Mouse (Mus musculus) limb, embryonic 13.5 days (tissue): ENCODE data around the gene Olfr374. TPM values are rescaled to one million over a fixed set of nuclear protein-coding genes. Genes with fewer than 3 reads are reported as not detected.
"Not testable (repeated sequence)": the region's sequence is repeated elsewhere in the genome, so short reads cannot be mapped to it uniquely, and the experiment has no call there.

Source experiments
- ATAC-seq: fragments of 200-750 bp; cut with Nextera tagmentation; 2 replicates; pipeline ENCODE4 v1.8.0; 2017; ENCODE audit warnings: low read depth, moderate number of reproducible peaks, moderate TSS enrichment; ENCODE audit not compliant: low FRiP score
- H3K27ac ChIP-seq: fragments of 300-500 bp; sonication (generic); 2 replicates; pipeline ENCODE4 v1.5.1; 2015; ENCODE audit warnings: inconsistent platforms, mild to moderate bottlenecking, moderate library complexity
- H3K27me3 ChIP-seq: fragments of 300-500 bp; sonication (generic); 2 replicates; pipeline ENCODE4 v1.6.1; 2015; ENCODE audit warnings: mild to moderate bottlenecking, inconsistent platforms
- H3K36me3 ChIP-seq: fragments of 300-500 bp; sonication (generic); 2 replicates; pipeline ENCODE4 v1.6.1; 2015; ENCODE audit warnings: inconsistent platforms, mild to moderate bottlenecking, moderate library complexity
- H3K4me1 ChIP-seq: fragments of 300-500 bp; sonication (generic); 2 replicates; pipeline ENCODE4 v1.6.1; 2015; ENCODE audit warnings: inconsistent platforms
- H3K4me2 ChIP-seq: fragments of 300-500 bp; sonication (generic); replicated peaks from 2 replicates; pipeline ENCODE4 v1.6.1; 2015; ENCODE audit warnings: inconsistent platforms, mild to moderate bottlenecking, moderate library complexity
- H3K4me3 ChIP-seq: fragments of 300-500 bp; sonication (generic); 2 replicates; pipeline ENCODE4 v1.5.1; 2015; ENCODE audit warnings: moderate library complexity, mild to moderate bottlenecking, inconsistent platforms
- H3K9ac ChIP-seq: fragments of 300-500 bp; sonication (generic); 2 replicates; pipeline ENCODE4 v1.6.1; 2015; ENCODE audit warnings: mild to moderate bottlenecking, inconsistent platforms
- H3K9me3 ChIP-seq: fragments of 300-500 bp; sonication (generic); 2 replicates; pipeline ENCODE4 v1.6.1; 2016; ENCODE audit warnings: inconsistent platforms
- WGBS: fragments of 180-500 bp; shearing (Covaris S2); methylation state at CpG from one replicate; pipeline ENCODE4 v1.1.7; 2015; 5-methylcytosine and 5-hydroxymethylcytosine counted together
- polyA plus RNA-seq: library from polyadenylated mRNA; unstranded; fragments of >200 nt; fragmentation: Nextera tagmentation; extraction: Ambion mirVana; gene quantifications from 2 replicates; pipeline ENCODE4 v1.2.1, GENCODE M21; 2015

The Olfr374 gene
- polyA plus RNA-seq, 1 experiment from 2014 or later = not detected

GRCm38 (mm10) chr8:72121486-72121885 lies 14.6 kb downstream of the Olfr374 start:
- ATAC-seq, H3K9me3 ChIP-seq, H3K4me1 ChIP-seq, H3K9ac ChIP-seq, H3K36me3 ChIP-seq, H3K27me3 ChIP-seq, H3K4me3 ChIP-seq, H3K27ac ChIP-seq, H3K4me2 ChIP-seq: not testable (repeated sequence)
- WGBS = 54% methylated on average over 3 of the region's 3 CpGs

- H3K27ac ChIP-seq = no peak overlapping the region
- no peak overlapping the region for H3K9ac ChIP-seq
- H3K4me1 ChIP-seq = peaks cover 4% of the 10 kb centered on the region; the same call in 1 of the 2 replicates
- WGBS = 22% methylated on average over 1 of the region's 1 CpGs
- no peak overlapping the region for H3K4me2 ChIP-seq
- no peak overlapping the region for H3K4me3 ChIP-seq
- ATAC-seq = no peak
- no peaks in the 10 kb centered on the region for H3K9me3 ChIP-seq
- H3K27me3 ChIP-seq = no peaks in the 10 kb centered on the region
- no peaks in the 10 kb centered on the region for H3K36me3 ChIP-seq
These were observed 15.2 kb downstream of the Olfr374 start for GRCm38 (mm10) chr8:72121997-72122396.

DNA sequence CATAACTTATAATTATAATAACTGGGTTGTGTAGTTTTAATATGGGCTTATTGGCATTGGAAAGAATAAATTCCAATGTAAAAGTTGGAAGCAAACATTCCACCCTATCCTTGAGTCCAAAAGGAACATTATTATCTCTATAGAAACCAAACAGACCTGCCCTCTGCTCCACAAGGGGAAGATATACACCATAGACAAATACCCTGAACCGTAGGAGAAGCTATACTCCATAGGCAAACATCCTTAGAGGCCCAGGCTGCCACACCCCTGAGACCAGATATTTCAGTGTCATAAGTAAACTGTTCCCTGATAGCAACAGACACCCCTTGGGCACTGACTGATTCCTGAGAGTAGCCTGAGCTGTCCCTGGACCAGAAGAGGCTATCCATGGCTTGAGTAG lies 21.0 kb downstream of the Olfr374 start:
- Histone ChIP-seq H3K36me3 (no peaks in the 10 kb centered on the region), H3K27me3 (no peaks in the 10 kb centered on the region), H3K4me3 (no peak overlapping the region), H3K9ac (no peak overlapping the region), H3K4me1 (no peaks in the 10 kb centered on the region), H3K4me2 (no peak overlapping the region), H3K9me3 (no peaks in the 10 kb centered on the region), H3K27ac (no peak overlapping the region)
- no peak for ATAC-seq
- WGBS = 81% methylated on average over 1 of the region's 1 CpGs

GRCm38 (mm10) chr8:72131251-72131650 lies 24.4 kb downstream of the Olfr374 start:
- no peaks in the 10 kb centered on the region for H3K9me3 ChIP-seq
- no peaks in the 10 kb centered on the region for H3K27me3 ChIP-seq
- 48% methylated on average over 2 of the region's 2 CpGs for WGBS
- H3K9ac ChIP-seq = no peak overlapping the region
- no peak for ATAC-seq
- H3K27ac ChIP-seq = no peak overlapping the region
- no peak overlapping the region for H3K4me2 ChIP-seq
- H3K36me3 ChIP-seq = no peaks in the 10 kb centered on the region
- H3K4me3 ChIP-seq = no peak overlapping the region
- no peaks in the 10 kb centered on the region for H3K4me1 ChIP-seq

DNA sequence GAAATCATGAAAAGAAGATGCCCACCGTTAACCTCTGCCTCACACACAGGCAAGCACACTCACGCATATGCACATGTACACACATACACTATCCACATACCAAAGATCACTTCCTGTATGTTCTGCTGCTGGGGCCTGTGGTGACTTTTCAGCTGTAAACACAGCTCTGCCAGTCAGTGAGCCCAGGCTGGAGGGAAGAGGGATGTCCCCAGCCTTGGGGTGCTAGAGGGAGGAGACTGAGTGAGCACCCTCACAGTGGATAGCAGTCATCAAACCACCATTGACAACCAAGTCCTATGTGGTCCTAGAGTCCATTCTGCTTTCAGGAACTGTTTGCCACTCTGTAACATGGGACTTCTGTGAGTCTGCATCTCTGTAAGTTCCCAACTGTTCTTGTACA lies 25.1 kb downstream of the Olfr374 start:
- no peak overlapping the region for H3K4me3 ChIP-seq
- H3K9ac ChIP-seq = no peak overlapping the region
- no peak for ATAC-seq
- H3K27ac ChIP-seq = no peak overlapping the region; the same call in 1 of the 2 replicates
- WGBS = 71% methylated on average over 2 of the region's 2 CpGs
- no peaks in the 10 kb centered on the region for H3K27me3 ChIP-seq
- no peak overlapping the region for H3K4me2 ChIP-seq
- no peaks in the 10 kb centered on the region for H3K36me3 ChIP-seq
- H3K4me1 ChIP-seq = peaks cover 3% of the 10 kb centered on the region
- H3K9me3 ChIP-seq = no peaks in the 10 kb centered on the region

DNA sequence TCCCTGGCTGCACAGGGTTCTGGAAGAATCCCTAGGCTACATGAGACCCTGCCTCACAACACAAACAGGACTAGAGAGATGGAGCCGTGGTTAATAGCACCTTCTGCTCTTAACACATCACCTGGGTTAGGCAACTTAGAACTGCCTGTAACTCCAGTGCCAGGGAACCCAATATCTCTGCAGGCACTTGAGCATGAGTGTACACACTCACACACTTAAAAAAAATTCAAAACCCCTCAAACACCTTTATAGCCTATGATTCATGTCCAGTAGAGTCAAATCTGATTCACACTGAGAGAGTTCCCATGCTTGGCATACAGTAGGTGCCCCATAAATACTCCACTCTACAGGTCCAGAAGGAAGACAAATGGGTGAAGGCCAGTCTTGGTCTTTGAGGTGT lies 25.6 kb downstream of the Olfr374 start:
- no peak for ATAC-seq
- H3K27ac ChIP-seq = no peak overlapping the region
- 71% methylated on average over 1 of the region's 1 CpGs for WGBS

DNA sequence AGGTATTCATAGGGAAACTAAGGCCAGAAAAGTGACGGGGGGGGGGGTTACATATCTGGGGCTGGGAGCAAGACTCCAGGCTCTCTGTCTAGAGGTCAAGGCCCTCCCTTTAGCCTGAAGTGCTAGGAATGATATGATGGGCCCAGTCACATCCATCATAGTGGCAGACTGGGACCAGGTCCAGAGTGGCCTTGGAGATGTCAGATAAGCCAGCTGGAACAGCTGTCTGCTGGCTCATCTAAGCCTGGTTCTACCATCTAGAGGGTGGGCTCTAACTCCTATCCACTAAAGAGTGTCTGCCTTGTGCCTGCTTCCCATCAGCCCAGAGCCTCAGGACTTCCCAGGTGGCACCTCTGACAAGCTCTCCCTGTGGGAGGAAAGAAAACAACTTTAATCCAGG lies 26.1 kb downstream of the Olfr374 start:
- Histone ChIP-seq H3K4me2 (no peak overlapping the region), H3K27ac (no peak overlapping the region), H3K4me1 (peaks cover 12% of the 10 kb centered on the region), H3K27me3 (no peaks in the 10 kb centered on the region), H3K4me3 (no peak overlapping the region), H3K9ac (no peak overlapping the region), H3K36me3 (no peaks in the 10 kb centered on the region; the same call in 1 of the 2 replicates), H3K9me3 (no peaks in the 10 kb centered on the region)
- no peak for ATAC-seq
- 92% methylated on average over 1 of the region's 1 CpGs for WGBS

More for the DNA sequence above, 25.6 kb downstream of the Olfr374 start:
- no peak overlapping the region for H3K9ac ChIP-seq
- H3K4me2 ChIP-seq = no peak overlapping the region
- H3K9me3 ChIP-seq = no peaks in the 10 kb centered on the region
- H3K36me3 ChIP-seq = no peaks in the 10 kb centered on the region
- H3K4me3 ChIP-seq = no peak overlapping the region
- H3K27me3 ChIP-seq = no peaks in the 10 kb centered on the region
- peaks cover 8% of the 10 kb centered on the region for H3K4me1 ChIP-seq

DNA sequence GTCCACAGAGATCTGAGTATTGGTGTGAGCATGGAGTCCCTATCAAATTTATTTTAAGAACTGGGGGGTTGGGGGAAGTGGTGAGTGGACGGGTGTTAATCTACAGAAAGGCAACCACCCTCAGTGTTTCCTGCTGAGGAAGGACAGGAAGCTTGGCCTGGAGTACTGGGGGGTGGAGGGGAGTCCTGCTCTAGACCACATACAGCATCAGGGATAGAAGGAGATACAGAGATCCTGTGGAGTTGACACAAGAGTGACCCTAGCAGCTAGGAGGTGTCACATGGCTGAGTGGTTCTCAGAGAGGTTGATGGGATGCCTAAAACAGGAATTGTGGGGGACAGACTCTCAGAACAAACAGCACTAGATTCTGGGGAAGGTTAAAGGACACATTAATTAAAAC lies 26.7 kb downstream of the Olfr374 start:
- H3K4me2 ChIP-seq = no peak overlapping the region
- no peaks in the 10 kb centered on the region for H3K9me3 ChIP-seq
- H3K4me1 ChIP-seq = peaks cover 14% of the 10 kb centered on the region
- peaks cover 6% of the 10 kb centered on the region for H3K36me3 ChIP-seq
- H3K27ac ChIP-seq = no peak overlapping the region
- no peak overlapping the region for H3K4me3 ChIP-seq
- no peak for ATAC-seq
- WGBS = 63% methylated on average over 1 of the region's 1 CpGs
- no peaks in the 10 kb centered on the region for H3K27me3 ChIP-seq
- no peak overlapping the region for H3K9ac ChIP-seq

DNA sequence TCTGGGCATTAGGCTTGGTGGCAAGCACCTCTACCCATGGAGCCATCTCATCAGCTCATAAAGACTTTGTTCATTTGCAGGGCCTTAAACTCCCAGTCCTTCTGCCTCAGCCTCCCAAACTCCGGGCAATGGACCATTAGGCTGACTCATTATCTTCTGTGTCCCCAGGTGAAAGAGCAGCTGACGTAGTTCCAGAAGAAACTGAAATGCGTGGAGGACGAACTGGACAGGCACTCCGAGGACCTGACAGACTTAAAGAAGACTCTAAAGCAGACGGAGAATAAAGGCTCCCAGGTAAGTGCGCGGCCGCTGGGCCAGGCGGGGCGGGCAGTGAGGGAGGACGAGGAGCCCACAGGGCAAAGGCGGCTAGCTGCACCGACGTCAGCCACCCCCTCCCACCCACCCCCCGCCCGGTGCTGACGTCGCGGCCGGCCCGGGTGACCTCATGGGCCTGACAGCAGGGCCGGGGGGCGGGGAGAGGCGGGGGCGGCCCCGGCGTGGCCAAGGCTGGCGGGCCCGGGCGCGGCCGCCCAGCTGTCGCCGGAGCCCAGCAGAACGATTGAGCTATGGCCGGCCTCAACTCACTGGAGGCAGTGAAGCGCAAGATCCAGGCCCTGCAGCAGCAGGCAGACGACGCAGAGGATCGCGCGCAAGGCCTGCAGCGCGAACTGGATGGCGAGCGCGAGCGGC lies 28.1 kb downstream of the Olfr374 start, which contains the start of gene Tpm4:
Gene Tpm4 (plus strand): TSS at position 220 of the 690 bp plus-strand sequence.
- no peaks in the 10 kb centered on the region for H3K27me3 ChIP-seq
- H3K27ac ChIP-seq = peak within 1 kb of the TSS; percentile 100
- peak within 1 kb of the TSS; percentile 84 for H3K4me3 ChIP-seq
- H3K36me3 ChIP-seq = peaks cover 20% of the 10 kb centered on the region
- peak within 1 kb of the TSS; percentile 82 for H3K4me2 ChIP-seq
- no peaks in the 10 kb centered on the region for H3K9me3 ChIP-seq
- H3K4me1 ChIP-seq = peaks cover 14% of the 10 kb centered on the region
- peak within 1 kb of the TSS; percentile 98 for H3K9ac ChIP-seq
- WGBS = under 1% methylated on average over 46 of the region's 49 CpGs
- ATAC-seq = peak; percentile 74

DNA sequence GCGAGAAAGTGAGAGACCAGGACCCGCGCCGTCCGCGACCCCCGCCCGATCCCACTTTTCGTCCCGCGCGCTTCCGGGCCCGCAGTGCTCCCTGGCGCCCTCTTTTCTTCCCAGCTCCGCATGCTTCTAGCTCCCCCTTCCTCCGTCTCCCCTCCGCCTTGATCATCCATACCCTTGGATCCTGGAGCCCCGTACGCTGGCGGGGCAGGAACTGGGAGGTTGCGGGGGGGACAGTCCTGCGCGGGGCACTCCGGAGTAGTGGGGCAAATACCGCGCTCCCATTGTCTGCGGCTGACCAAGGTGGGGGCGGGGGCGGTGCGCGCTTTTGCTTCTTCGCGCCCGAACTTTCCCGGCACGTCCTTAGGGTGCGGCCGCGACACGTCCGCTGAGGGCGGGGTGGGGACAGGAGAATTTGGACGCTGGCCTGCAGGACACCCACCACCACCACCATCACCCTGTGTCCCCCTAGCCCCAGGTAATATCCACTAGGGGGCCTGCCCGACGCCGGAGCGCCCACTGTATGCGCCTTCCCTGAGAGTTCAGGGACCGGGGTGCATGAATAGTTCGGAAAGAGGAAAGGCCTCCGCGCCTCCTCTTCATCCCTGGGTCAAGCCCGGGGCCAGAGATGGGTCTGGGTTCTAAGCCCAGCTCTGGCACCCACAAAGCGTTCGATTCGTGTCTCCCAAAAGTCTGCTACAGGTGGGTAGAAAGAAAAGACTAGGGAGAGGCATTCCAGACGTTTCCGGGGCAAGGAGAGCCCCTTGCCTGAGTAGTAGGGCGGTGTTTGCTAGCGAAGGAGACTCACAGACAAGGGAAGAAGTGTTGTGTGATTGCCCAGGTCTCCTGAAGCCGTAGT lies 28.8 kb downstream of the Olfr374 start:
- Histone ChIP-seq H3K27me3 (no peaks in the 10 kb centered on the region), H3K9ac (peak overlapping the region; percentile 98), H3K27ac (peak overlapping the region; percentile 100), H3K4me1 (peaks cover 14% of the 10 kb centered on the region), H3K4me3 (peak overlapping the region; percentile 84), H3K9me3 (no peaks in the 10 kb centered on the region), H3K36me3 (peaks cover 27% of the 10 kb centered on the region), H3K4me2 (peak overlapping the region; percentile 82)
- under 1% methylated on average over 61 of the region's 62 CpGs for WGBS
- ATAC-seq = peak; percentile 48

DNA sequence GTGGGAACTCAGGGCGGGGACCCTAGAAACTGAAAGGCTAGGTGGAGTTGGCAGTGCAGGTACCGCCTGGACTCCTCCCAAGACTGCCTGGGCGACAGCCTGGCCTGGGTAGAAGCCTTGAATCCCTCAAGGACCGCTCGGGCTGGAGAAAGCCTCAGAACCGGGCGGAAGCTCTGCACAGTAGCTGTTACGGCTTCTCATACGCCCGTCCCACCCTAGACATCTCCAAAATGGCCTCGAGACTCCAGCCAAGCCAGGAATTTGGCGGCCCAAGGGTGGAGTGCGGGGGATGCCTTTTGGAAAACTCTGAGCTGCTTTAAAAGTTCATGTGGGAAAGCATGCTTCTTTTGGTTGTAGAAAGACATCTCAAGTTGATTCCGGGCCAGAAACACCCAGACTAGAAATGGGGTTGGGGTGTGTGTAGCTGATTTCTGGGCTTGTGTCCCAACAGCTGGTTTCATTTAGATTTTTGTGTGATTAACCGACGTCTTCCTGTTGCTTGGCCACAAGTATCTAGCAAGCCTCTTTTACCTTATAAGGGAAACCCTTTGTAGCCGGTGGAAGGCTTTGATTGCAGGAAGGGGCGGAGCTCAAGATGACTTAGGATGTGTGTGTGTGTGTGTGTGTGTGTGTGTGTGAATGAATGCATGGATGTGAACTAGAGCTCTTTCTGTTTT lies 29.6 kb downstream of the Olfr374 start:
- ATAC-seq = peak; percentile 85
- Histone ChIP-seq H3K27ac (peak overlapping the region; percentile 100), H3K4me1 (peaks cover 14% of the 10 kb centered on the region), H3K36me3 (peaks cover 35% of the 10 kb centered on the region), H3K27me3 (no peaks in the 10 kb centered on the region), H3K9me3 (no peaks in the 10 kb centered on the region), H3K9ac (peak overlapping the region; percentile 98), H3K4me3 (peak overlapping the region; percentile 84), H3K4me2 (peak overlapping the region; percentile 82)
- WGBS = 0% methylated on average over 18 of the region's 18 CpGs

DNA sequence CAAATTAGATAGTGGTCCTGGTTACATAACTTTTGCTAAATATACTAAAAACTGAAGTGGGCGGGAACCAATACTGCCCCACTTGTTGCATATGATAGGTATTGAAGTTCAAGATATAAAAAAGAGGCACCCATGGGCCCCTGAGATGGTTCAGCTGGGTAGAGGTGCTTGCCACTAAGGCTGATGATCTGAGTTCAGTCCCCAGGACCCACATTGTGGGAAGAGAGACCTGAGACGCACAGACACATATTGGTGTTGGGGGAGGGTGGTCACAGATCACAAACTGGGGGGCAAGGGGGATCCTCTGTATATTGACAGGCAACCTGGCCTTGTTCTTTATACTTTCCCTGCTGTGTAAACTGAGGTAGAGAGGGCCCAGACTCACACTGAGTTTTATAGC lies 30.6 kb downstream of the Olfr374 start:
- H3K4me2 ChIP-seq = peak overlapping the region; percentile 82
- WGBS = 83% methylated on average over 2 of the region's 2 CpGs
- H3K27ac ChIP-seq = peak overlapping the region; percentile 100; the same call in 1 of the 2 replicates
- H3K4me3 ChIP-seq = peak overlapping the region; percentile 84; the same call in 1 of the 2 replicates
- no peak overlapping the region for H3K9ac ChIP-seq
- H3K4me1 ChIP-seq = peaks cover 14% of the 10 kb centered on the region
- H3K36me3 ChIP-seq = peaks cover 44% of the 10 kb centered on the region
- no peak for ATAC-seq
- H3K27me3 ChIP-seq = no peaks in the 10 kb centered on the region
- no peaks in the 10 kb centered on the region for H3K9me3 ChIP-seq
